Mouse (Mus musculus) mouse embryonic stem cell (cell line): ENCODE measurements around the gene Mapk8ip2.

Source experiments
- in situ Hi-C, 2 experiments: fragments of 300-500 bp; cut with MboI; formaldehyde crosslinking; loops; 1 replicate in 1 of 2; 3 replicates in 1 of 2; pipeline ENCODE4 v1.14.3; 2019 to 2020; ENCODE audit warnings: low sequenced_read_pairs in 2 of 2, low pct_unique_long_range_greater_than_20kb in 1 of 2, mixed read lengths in 1 of 2; ENCODE audit not compliant: unreplicated experiment in 1 of 2

Mapk8ip2 gene

DNA sequence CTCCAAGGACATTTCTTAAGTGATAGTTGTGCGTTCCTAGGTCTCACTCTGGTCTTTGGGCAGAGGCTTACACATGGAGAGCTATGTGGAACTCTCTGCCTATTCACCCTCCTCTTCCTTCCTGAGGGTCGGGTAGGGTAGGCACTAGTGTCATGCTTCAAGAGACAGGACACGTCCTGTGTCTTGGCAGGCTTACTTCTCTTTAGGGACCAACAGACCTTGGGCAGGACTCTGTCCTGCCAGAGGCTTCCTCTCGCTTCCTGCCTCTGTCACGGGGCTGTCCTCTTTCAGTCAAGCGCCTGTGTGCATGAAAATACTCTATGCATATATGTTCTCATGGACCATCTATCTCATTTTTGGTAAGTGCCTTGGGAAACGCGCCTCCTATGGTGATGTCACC lies 54.0 kb downstream of the Mapk8ip2 start:
- in situ Hi-C loops = no loop called here

DNA sequence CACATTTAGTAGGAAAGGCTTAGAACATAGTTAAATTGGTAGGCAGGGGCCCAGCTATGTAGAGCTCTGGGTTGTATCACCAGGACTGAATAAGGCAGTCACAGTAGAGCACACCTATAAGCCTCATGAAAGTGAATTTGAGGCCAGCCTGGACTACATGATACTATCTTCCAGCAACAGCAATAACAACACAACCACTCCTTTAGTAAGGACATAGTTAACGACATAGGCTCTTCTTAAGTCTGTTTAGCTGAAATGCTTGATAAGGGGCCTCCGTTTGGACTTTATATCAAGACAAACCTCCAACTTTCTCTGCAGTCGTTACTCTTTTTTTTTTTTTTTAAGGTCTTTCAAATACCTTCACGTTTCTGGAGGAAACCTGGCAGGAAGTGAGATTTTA lies 59.0 kb downstream of the Mapk8ip2 start:
- in situ Hi-C loops = no loop called here
